Mouse (Mus musculus): Measurements from ENCODE around the gene Reep1.

The Reep1 gene

DNA sequence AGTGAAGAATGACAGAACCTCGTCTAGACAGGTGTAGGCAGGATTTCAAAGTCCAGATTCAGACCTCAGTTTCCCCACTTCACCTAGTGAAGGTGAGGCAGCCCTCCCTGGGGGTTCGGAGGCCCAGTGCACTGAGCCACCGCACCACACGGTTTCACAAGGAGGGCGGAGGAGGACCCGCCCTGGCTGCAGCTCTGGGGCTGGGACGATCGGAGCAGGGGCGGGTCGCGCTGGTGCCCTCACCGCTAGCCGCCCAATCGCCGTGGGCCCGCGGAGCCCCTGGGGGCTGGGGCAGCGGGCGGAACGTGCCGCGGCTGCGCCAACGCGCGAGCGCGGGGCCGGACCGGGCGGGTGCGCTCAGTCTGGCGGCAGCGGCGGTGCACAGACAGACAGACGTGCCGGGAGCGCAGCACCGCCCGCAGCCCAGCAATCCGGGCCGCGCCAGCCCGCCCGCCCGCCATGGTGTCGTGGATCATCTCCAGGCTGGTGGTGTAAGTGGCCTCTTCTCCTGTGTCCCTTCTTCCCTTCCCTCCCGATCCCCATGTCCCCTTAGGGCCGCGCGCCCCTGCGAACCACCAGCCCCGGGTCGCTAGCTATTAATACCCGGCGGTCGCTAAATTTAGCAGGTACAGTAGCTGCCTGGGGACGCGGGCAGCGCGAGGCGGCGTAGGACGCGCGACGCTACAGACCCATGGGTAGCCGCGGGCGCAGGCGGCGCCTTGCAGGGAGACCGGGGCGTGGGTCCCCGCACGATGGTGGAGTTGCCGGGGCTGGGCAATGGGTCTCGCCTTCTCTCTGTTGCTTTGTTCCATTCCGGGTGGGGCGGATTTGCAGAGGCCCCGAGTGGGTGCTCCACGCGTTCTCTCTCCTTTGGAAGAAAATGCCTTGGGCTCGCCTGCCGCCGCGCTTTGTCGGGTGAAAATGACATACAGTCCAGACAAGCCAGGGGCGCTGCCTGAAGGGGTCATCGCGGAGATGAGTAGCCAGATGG, at the start of gene Reep1:
Gene Reep1, plus strand, starts transcription at position 51 of the 991 bp plus-strand sequence.
- in situ Hi-C loops (cut with MboI; ENCODE audit: low pct_unique_long_range_greater_than_20kb in 1 of 2, low sequenced_read_pairs in 2 of 2, unreplicated experiment in 1 of 2): no loop called here

DNA sequence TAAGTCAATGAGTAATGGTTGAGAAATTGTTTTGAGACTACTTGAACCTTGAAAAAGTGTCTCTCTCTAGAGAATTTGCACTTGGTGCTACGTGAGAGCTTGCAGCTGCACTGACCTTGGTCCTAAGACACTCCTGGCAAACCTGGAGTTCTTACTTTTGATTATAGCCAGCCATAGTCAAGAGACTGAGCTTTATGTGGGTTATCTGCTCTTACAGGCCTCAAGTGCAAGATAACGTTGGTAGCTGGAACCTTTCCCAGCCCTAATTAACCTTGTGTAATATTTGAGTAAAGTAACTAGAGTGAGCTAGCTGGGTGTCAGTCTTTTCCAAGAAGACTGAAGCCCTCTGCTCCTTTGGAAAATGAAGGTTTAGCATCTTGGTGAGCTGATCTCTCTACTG, 49.1 kb upstream of the Reep1 start:
- in situ Hi-C loops (cut with MboI; ENCODE audit: low pct_unique_long_range_greater_than_20kb in 1 of 2, low sequenced_read_pairs in 2 of 2, unreplicated experiment in 1 of 2): loop anchor here in 1 of 2 experiments (25.0 kb wide), 1 partner anchor 496 kb away; no protein-coding TSS in a partner anchor

DNA sequence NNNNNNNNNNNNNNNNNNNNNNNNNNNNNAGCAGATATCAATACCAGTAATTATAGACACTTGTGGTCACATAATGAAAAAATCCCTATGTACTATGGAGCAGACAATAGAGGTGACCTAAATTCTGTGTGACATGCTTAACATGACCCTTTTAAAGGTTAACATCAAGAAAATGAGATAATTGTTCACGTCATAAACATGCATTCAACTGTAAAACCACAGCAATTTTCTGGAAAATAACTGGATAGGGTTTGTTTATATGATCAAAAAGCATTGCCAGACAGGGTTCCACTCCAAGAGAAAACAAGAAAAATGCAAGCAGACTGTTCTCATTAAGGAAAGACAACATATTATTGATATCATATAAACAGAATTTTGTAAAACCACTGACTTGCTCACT, 42.9 kb upstream of the Reep1 start:
- in situ Hi-C loops (cut with MboI; ENCODE audit: low pct_unique_long_range_greater_than_20kb in 1 of 2, low sequenced_read_pairs in 2 of 2, unreplicated experiment in 1 of 2): loop anchor here in 1 of 2 experiments (25.0 kb wide), 1 partner anchor 502 kb away; no protein-coding TSS in a partner anchor

DNA sequence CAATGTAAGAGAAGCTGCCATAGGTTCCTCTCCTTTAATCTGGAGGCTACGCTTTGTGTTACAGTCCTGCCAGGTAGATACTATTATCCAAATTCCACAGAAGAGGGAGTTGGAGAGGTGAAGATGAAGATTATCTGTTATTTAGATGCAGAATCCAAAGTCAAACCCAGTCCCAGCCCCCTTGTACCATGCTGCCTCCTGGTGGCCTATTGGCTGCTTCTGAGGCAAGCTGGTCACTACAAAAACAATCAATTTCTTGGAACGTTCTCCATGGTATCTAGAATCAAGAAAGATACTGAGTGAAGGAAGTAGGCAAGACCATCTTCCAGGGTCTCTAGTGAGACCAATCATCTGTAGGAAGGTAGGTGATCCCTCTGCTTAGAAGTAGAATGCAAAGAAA, 34.2 kb upstream of the Reep1 start:
- in situ Hi-C loops (cut with MboI; ENCODE audit: low pct_unique_long_range_greater_than_20kb in 1 of 2, low sequenced_read_pairs in 2 of 2, unreplicated experiment in 1 of 2): loop anchor here in 1 of 2 experiments (25.0 kb wide), 1 partner anchor 511 kb away; no protein-coding TSS in a partner anchor

DNA sequence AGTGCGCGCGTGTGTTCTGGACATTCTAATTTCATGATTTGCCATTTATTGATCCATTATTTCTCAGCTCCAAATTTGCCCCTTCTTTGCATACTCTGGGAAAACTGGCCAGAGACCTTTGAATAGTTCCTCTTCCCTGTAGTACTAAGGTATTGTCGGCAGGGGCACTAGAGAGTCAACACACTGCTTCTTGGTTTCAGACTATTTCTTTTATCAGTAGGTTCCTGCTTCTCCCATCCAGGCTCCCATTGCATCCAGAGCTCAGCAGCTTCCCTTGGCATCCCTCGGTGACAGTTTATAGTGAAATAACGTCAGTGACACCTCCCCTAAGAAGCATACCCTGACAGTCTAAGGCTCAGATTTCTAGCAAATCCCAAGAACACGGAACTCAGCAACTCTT, 28.5 kb upstream of the Reep1 start:
- in situ Hi-C loops (cut with MboI; ENCODE audit: low pct_unique_long_range_greater_than_20kb in 1 of 2, low sequenced_read_pairs in 2 of 2, unreplicated experiment in 1 of 2): loop anchor here in 1 of 2 experiments (25.0 kb wide), 1 partner anchor 517 kb away; no protein-coding TSS in a partner anchor

DNA sequence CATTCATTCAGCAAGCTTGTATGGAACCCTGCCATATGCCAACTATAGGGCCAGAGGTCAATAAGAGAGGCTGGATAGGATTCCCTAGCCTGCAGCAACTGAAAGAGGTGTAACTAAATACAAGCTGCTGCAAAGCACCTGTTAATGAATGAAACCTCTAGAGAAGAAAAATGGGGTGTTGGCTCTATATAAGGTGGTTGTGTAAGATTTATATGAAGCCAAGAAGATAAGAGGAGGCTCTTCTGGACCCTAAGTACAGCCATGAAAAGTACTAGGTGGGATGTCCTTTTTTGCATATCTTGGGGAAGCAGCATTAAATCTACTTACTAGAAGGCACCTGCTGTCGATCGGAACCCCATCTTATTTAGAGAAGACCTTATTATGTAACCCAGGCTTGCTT, 12.2 kb upstream of the Reep1 start:
- in situ Hi-C loops (cut with MboI; ENCODE audit: low pct_unique_long_range_greater_than_20kb in 1 of 2, low sequenced_read_pairs in 2 of 2, unreplicated experiment in 1 of 2): loop anchor here in 1 of 2 experiments (25.0 kb wide), 1 partner anchor 533 kb away; no protein-coding TSS in a partner anchor

DNA sequence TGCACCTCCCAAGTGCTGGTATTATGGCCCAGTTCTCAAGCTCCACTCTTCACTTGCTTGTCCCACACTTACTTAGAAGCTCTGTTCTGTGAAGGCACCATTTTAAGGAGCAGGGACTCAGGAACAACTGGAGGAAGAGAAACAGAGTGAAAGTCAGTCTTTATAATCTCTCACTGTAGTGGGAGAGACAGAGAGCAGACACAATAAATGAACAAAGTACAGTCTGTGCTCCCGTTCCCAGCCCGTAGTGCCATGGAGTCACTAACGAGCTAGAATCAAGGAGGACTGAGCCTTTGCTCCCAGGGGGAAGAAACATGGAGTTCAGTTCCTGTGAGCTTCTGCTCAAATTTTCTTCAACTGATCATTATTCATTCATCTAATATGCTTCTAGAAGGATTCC, 11.8 kb upstream of the Reep1 start:
- in situ Hi-C loops (cut with MboI; ENCODE audit: low pct_unique_long_range_greater_than_20kb in 1 of 2, low sequenced_read_pairs in 2 of 2, unreplicated experiment in 1 of 2): loop anchor here in 1 of 2 experiments (25.0 kb wide), 1 partner anchor 533 kb away; no protein-coding TSS in a partner anchor

DNA sequence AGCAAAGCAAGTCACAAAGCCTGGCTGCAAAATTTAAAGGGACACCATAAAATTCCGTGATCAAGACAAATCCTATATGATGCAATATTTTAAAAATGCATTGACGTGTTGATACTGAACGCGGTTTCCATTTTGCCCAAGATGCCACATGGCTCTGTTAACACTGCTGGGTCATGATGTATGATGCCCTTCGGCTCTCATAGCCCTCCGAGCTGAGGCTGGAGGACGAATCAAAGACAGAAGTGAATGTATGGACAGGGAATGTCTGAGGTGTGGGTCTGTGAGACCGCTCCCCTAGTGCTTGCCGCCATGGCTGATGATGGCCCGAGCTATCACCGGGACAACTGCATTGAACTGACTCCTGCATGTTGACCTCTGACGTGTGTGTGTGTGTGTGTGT, 490 bp upstream of the Reep1 start:
- in situ Hi-C loops (cut with MboI; ENCODE audit: low pct_unique_long_range_greater_than_20kb in 1 of 2, low sequenced_read_pairs in 2 of 2, unreplicated experiment in 1 of 2): no loop called here

DNA sequence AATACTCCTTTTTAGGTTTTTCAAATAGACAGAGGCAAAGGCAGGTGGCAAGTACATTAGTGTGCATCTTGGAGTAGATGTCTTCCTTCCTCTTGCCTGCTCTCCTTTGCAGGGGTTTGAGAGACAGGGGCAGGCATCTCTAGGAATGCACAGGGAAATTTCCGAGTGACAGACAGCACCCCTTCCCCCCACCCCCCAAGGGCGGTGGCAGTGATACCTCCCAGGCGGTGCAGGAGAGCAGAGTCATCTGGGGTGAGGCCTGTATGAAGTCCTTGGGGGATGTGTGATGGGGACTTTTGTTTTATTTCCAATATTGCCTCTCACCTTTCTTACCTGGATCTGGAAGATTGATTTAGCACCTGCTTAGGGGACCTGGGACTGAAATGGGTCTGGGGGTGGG, 1.2 kb downstream of the Reep1 start:
- in situ Hi-C loops (cut with MboI; ENCODE audit: low pct_unique_long_range_greater_than_20kb in 1 of 2, low sequenced_read_pairs in 2 of 2, unreplicated experiment in 1 of 2): no loop called here

DNA sequence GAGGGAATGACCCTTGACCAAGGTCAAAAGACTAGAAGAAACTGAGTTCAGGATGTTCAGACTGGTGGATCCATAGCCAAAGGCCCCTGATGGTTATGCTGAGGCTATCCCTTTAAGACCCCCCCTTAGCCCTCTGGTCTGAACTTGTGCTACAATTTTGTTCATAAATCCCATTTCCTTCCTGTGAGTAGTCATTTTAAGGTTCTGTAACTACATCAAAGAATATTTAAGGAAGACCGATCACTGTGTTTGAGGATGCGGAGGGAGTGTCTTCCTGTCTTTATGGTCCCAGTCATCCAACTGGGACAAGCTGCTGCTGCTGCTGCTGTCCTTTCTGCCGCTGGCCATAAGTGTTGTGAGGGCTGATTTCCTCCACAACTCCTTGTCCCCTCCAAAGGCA, 3.0 kb downstream of the Reep1 start:
- in situ Hi-C loops (cut with MboI; ENCODE audit: low pct_unique_long_range_greater_than_20kb in 1 of 2, low sequenced_read_pairs in 2 of 2, unreplicated experiment in 1 of 2): no loop called here

DNA sequence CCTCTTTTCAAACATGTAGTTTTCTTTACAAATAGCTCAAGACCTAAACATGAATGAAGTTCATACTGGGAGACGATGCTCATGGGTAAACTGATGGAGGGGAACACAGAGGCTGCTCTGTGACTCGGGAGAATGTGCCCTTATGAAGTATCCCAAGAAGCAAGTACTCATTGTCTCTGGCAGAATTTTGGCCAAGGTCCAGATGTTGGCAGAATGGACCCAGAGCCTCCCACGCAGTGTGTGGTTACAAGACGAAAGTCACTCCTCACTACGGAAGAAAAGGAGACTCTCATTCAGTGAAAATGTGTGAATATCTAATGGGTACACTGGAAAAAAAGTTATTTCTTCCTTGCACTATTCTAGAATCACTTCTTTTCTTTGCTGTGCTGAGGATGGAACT, 3.8 kb downstream of the Reep1 start:
- in situ Hi-C loops (cut with MboI; ENCODE audit: low pct_unique_long_range_greater_than_20kb in 1 of 2, low sequenced_read_pairs in 2 of 2, unreplicated experiment in 1 of 2): no loop called here

DNA sequence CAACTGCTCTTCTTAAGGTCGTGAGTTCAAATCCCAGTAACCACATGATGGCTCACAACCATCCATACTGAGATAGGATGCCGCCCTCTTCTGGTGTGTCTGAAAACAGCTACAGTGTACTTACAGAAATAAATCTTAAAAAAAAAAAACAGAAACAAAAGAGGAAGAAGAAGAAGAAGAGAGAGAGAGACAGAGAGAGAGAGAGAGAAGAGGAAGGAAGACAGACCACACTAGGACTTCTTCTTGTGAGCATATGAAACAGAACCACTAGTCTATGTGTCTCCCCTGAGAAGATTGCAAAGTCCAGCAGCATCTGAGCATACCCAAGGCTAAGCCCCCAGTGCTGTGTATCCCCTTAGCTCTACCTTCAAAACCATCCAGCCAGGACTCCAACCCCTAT, 6.2 kb downstream of the Reep1 start:
- in situ Hi-C loops (cut with MboI; ENCODE audit: low pct_unique_long_range_greater_than_20kb in 1 of 2, low sequenced_read_pairs in 2 of 2, unreplicated experiment in 1 of 2): no loop called here

DNA sequence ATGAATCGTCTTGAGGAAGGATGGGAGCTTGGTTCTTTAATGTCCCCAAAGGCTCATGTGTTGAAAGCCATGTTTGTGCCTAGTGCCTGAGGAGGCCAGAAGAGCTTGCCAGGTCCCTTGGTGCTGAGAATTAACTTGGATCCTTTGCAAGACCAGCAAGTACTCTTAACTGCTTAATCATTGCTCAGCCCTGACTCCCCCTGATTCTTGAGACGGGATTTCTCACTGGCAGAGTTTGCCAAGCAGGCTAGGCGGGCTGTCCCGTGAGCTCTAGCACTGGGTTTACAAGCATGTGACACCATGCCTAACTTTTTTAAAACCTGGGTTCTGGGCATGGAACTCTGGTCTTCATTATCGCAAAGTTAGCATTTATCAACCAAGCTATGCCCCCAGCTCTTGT, 7.6 kb downstream of the Reep1 start:
- in situ Hi-C loops (cut with MboI; ENCODE audit: low pct_unique_long_range_greater_than_20kb in 1 of 2, low sequenced_read_pairs in 2 of 2, unreplicated experiment in 1 of 2): no loop called here

DNA sequence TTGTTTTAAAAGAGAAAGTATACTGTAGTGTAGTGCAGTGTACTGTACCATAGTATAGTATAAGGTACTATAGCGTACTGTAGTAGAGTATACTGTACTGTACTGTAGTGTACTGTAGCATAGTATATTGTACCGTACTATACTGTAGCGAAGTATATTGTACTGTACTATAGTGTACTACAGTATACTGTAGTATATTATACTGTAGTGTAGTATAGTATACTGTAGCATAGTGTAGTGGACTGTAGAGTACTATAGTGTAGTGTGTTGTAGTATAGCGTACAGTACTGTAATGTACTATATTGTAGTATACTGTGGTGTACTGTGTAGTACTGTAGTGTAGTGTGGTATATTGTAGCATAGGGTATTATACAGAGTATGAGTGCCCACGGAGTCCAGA, 9.1 kb downstream of the Reep1 start:
- in situ Hi-C loops (cut with MboI; ENCODE audit: low pct_unique_long_range_greater_than_20kb in 1 of 2, low sequenced_read_pairs in 2 of 2, unreplicated experiment in 1 of 2): no loop called here

DNA sequence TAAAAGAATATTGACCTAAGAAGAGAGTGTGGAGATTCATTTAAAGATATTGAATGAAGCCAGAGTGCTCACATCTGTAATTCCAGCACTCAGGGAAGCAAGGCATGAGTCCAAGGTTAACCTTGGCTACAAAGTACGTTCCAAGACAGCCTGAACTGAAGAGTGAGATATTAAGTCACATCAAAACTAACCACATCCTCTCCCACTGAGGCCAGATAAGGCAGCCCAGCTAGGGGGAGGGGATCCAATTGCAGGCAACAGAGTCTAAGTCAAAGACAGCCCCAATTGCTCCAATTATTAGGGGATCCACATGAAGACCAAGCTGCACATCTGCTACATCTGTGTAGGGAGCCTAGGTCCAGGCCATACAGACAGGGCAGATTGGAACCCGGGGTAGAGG, 11.0 kb downstream of the Reep1 start:
- in situ Hi-C loops (cut with MboI; ENCODE audit: low pct_unique_long_range_greater_than_20kb in 1 of 2, low sequenced_read_pairs in 2 of 2, unreplicated experiment in 1 of 2): no loop called here

DNA sequence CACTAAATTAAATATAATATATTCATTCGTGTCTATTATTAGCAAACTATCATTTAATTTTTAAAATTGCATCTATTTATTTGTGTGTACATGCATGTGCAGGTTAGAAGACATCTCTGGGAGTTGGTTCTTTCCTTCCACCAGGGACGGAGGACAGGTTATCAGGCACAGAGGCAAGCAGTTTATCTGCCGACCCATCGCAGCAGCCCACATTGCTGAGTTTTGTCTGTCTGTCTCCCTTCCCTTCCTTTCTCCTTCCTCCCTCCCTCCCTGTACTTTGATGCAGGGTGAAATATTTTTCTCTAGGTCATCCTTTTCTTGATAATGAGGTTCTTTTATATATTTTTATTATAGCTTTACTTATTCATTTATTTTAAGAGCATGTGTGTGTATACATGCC, 11.9 kb downstream of the Reep1 start:
- in situ Hi-C loops (cut with MboI; ENCODE audit: low pct_unique_long_range_greater_than_20kb in 1 of 2, low sequenced_read_pairs in 2 of 2, unreplicated experiment in 1 of 2): no loop called here

DNA sequence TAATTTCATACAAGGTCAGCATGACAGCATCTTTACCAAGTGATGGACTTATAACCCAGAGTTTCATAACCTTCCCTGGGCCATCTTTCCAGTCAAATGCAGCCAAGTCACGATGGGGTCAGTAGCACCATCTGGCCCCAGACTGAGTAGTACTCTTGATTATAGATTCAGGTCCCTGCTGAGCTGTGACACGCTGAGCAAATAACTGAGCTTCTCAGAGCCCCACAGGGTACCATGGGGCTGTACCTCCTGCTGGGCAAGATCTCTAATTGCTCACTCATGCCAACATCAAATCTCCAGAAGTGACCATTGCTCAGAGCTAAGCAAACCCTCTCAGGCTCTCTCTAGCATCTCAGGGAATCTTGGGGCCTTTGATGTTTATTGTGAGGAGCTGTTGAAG, 15.6 kb downstream of the Reep1 start:
- in situ Hi-C loops (cut with MboI; ENCODE audit: low pct_unique_long_range_greater_than_20kb in 1 of 2, low sequenced_read_pairs in 2 of 2, unreplicated experiment in 1 of 2): no loop called here

DNA sequence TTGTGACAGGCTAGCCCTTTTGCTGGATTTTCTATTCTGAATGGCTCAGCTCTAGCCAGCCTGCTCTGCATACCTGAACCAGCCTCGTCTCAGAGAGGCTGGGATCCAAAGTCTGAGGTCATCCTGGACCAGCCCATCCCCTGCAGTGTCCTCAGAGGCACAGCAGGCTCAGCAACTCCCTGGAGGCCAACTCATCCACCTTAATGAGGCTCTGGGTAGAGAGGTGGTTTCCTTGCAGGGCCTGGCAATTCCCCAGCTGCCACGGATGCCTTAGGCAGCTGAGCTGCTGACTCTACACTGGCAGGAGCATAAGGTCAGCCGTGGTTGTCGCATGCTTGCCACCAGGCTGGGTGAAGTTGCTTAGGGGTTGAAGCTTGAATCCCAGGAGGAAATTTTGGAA, 16.2 kb downstream of the Reep1 start:
- in situ Hi-C loops (cut with MboI; ENCODE audit: low pct_unique_long_range_greater_than_20kb in 1 of 2, low sequenced_read_pairs in 2 of 2, unreplicated experiment in 1 of 2): no loop called here

DNA sequence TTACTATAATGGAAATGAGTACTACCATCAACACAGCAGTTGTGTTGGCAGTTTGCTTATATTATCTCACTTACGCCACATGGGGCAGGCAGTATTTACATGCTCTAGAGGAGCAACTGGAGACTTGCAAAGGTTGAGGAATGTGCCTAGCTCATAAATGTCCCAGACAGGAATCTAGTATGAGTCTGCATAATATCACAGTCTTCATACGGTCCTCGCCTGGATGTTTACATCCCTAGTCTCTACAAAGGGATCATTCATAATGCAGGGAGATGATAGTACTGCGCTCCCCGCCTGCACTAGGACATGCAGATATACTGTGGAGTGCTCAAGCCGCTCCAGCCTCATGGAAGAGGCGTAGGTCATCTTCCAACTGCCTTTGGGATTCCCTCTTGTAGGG, 19.3 kb downstream of the Reep1 start:
- in situ Hi-C loops (cut with MboI; ENCODE audit: low pct_unique_long_range_greater_than_20kb in 1 of 2, low sequenced_read_pairs in 2 of 2, unreplicated experiment in 1 of 2): no loop called here

DNA sequence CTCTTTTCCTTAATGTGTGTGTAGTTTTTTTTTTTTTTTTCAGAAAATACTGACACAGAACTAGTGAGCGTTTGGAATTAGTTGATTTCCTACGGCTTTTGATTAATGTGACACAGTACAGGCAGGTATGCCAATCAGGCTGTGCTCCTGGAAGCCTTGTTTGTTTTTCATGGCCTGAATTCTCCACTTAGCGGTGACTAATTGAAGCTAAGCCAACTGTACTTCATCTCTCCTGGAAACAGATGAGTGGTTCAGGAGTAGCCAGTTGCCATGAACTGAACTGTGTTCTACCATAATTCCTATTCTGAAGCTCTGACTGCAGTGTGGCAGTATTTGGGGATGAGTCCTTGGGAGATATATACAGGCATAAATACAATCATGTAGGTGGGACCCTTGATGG, 20.9 kb downstream of the Reep1 start:
- in situ Hi-C loops (cut with MboI; ENCODE audit: low pct_unique_long_range_greater_than_20kb in 1 of 2, low sequenced_read_pairs in 2 of 2, unreplicated experiment in 1 of 2): no loop called here
